Mouse (Mus musculus) E14TG2a.4 (cell line): ENCODE data around the gene Prr5l.

Experiments
- CTCF ChIP-seq: conservative IDR thresholded peaks from 2 replicates; pipeline ENCODE4 v1.5.1; 2014; ENCODE audit warnings: low read length
- POU5F1 ChIP-seq: IDR thresholded peaks from 2 replicates; pipeline ENCODE4 v1.6.1; 2014; ENCODE audit warnings: low read length, borderline replicate concordance

GRCm38 (mm10) chr2:101678236-101679021 lies 204.4 kb downstream of the Prr5l start, which contains the start of gene Traf6:
- TF ChIP-seq CTCF, result peak; percentile 9; the same call in 1 of the 2 replicates
- no peak for TF ChIP-seq POU5F1
